Mouse (Mus musculus) cortical plate, adult 2 months (tissue): ENCODE results near the gene Zfp292. TPM values are rescaled to one million over a fixed set of nuclear protein-coding genes. Genes with fewer than 3 reads are reported as not detected.

Source experiments
- H3K27ac ChIP-seq: fragments of 200-500 bp; 2 replicates; pipeline ENCODE4 v1.5.1; 2012; ENCODE audit warnings: low read length, control low read depth, inconsistent platforms; ENCODE audit not compliant: insufficient read depth
- H3K4me1 ChIP-seq: fragments of 200-500 bp; 2 replicates; pipeline ENCODE4 v1.6.1; 2011; ENCODE audit warnings: low read length; ENCODE audit not compliant: control insufficient read depth, insufficient read depth
- H3K4me3 ChIP-seq: fragments of 200-500 bp; 2 replicates; pipeline ENCODE4 v1.5.1; 2011; ENCODE audit warnings: mild to moderate bottlenecking, low read length, control low read depth; ENCODE audit not compliant: insufficient read depth
- CTCF ChIP-seq: fragments of 200-500 bp; IDR thresholded peaks from 2 replicates; pipeline ENCODE4 v1.5.1; 2011; ENCODE audit warnings: mild to moderate bottlenecking, control low read depth, low read length; ENCODE audit not compliant: insufficient read depth; ENCODE audit errors: extremely low read depth
- POLR2A ChIP-seq: fragments of 200-500 bp; IDR thresholded peaks from 2 replicates; pipeline ENCODE4 v1.6.1; 2011; ENCODE audit warnings: mild to moderate bottlenecking, low read length, control low read depth; ENCODE audit not compliant: insufficient read depth; ENCODE audit errors: extremely low read depth
- polyA plus RNA-seq: library from polyadenylated mRNA; depleted of rRNA; stranded (reverse); fragments of >200 nt; gene quantifications from 2 replicates; pipeline ENCODE4 v1.2.3, GENCODE M21; 2012

Zfp292 gene
- polyA plus RNA-seq, 1 experiment, result 7.3 TPM

- no peak overlapping the region for H3K27ac ChIP-seq
- TF ChIP-seq CTCF (no peak), POLR2A (no peak)
- H3K4me3 ChIP-seq, result no peak overlapping the region
- peaks cover 3% of the 10 kb centered on the region; the same call in 1 of the 2 replicates for H3K4me1 ChIP-seq
Measured at GRCm38 (mm10) chr4:34819904-34820303, 62.9 kb downstream of the Zfp292 start.

- H3K4me1 ChIP-seq, result peaks cover 2% of the 10 kb centered on the region; the same call in 1 of the 2 replicates
- no peak for TF ChIP-seq POLR2A
- no peak overlapping the region for H3K4me3 ChIP-seq
- H3K27ac ChIP-seq, result no peak overlapping the region
Measured at GRCm38 (mm10) chr4:34801166-34802034, 81.4 kb downstream of the Zfp292 start.

DNA sequence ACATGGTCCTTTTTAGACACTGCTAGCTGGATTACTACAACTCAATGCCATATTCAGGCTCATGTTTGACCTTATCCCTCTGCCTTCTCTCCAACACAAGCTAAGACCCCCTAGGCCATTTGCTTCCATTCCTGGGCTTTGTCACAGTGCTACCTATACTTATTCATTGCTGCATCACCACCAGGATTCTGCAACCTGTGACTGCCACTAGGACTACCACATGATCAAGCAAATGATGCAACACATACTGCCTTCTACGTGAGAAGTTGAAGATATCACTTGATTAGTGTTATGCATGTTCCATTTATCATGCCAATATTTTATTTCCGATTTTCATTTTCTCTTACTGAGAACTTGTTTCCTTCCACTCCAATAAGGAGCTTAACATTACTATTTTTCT is 84.8 kb downstream of the Zfp292 start:
- Histone ChIP-seq H3K4me3 (no peak overlapping the region), H3K4me1 (peaks cover 2% of the 10 kb centered on the region; the same call in 1 of the 2 replicates), H3K27ac (no peak overlapping the region)
- TF ChIP-seq POLR2A (no peak), CTCF (no peak)

DNA sequence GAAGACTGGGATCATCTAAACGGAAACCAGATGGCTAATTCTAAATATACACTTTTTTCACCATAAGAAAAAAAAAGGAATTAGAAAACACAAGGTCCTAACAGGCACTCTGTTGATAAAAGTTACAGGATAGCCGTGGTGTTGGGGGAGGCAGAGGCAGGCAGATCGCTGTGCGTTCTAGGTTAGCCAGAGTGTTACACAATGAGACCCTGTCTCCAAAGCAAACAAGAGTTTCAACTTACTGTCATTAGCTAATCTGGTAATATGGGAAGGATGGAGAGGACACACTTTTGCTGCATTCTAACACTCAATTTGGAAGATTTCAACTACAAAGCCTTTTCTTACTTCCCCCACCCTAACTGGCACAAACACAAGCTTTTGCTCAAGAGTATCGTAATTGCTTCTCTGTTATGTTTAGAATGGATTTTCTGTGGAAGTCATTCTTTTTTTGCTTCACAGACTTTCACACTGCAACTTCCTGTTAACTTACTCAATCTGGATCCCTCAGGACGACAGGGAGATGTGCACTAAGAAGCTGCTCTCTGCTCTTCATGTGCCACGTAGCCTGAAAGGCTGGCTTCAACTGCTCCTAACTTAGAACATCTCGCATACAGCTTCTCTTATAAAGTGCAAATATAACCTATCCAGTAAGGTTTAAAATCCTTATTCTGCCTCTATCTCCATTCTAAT is 85.3 kb downstream of the Zfp292 start:
- Histone ChIP-seq H3K4me3 (no peak overlapping the region), H3K4me1 (peaks cover 2% of the 10 kb centered on the region; the same call in 1 of the 2 replicates), H3K27ac (no peak overlapping the region)
- TF ChIP-seq CTCF (no peak), POLR2A (no peak)

DNA sequence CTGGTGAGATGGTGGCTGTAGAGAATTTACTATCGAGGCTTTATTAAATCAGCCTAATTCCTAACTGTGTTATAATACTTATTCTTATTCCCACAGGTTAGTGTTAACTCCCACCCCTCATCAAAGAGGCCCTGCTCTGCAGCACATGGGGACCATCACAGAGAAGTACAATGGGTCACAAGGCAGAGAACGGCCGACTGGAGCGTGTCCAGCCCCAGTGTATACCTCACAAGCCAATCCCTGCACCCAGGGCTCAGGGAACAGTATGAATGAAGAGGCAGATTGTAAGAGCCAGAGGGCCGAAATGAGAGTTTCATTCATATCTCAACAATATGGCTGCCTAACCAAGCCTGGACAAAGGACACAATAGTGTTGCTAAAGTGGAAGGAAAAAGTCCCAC is 86.5 kb downstream of the Zfp292 start:
- Histone ChIP-seq H3K4me1 (peaks cover 2% of the 10 kb centered on the region; the same call in 1 of the 2 replicates), H3K4me3 (no peak overlapping the region), H3K27ac (no peak overlapping the region)
- TF ChIP-seq CTCF, result no peak
- no peak for TF ChIP-seq POLR2A

DNA sequence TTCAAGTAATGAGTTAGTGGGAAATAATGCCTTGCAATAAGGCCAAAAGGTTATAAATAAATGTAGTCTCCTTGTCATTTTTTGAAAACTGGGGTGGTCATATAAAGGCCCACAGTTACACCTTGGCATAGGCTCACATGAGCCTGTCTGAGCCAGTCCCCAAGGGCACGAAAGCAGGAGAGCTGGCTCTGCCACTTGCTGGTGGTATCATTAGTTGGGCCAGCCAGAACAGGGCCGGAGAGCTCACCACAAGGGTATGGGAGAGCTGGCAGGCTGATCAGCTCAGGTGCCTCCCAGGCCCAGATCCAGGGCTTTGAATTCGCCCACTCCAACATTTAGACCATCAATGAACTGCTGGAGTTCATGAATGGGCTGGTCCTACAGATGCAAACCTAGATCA is 96.3 kb downstream of the Zfp292 start:
- Histone ChIP-seq H3K4me1 (no peaks in the 10 kb centered on the region), H3K27ac (no peak overlapping the region), H3K4me3 (no peak overlapping the region)
- no peak for TF ChIP-seq CTCF
- TF ChIP-seq POLR2A, result no peak

DNA sequence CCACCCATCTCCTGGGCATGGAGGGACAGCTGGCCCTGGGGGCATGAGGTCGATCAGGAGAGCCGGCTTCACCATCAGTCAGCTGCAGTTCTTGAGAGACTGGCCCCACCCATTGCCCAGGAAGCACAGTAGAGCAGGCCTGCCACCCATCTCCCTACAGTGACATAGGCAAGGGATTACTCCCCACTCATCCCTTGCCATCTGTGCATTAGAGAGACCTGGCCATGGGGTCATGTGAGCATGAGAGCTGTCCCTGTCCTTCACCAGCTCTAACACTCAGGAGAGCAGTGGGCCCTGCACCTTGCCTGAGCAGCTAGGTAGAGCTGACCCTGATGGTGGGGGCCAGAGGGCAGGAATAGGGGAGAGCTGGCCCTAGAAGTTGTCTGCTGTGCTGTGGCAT is 97.1 kb downstream of the Zfp292 start:
- Histone ChIP-seq H3K4me1 (no peaks in the 10 kb centered on the region), H3K27ac (no peak overlapping the region)
- TF ChIP-seq CTCF (no peak), POLR2A (no peak)

DNA sequence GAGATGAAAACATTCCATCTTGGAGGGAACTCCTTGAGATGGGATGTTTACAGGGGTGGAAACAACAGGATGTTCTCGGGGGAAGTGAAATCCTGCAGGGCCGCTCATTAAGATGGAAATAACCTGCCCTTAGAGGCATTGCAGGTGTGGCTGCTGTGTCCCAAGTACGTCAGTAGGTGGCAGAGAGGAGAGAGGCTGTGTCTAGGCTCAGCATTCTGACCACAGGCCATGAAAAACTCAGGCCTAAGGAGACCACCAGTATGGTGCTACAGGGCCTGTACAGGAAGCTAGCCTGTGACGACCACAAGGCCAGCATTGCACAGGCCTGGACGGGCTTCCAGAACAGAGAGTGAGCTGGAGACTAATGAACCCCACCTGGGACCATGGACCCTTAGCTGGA is 97.9 kb downstream of the Zfp292 start:
- TF ChIP-seq POLR2A (no peak), CTCF (peak; percentile 24)
- Histone ChIP-seq H3K27ac (no peak overlapping the region), H3K4me1 (no peaks in the 10 kb centered on the region), H3K4me3 (no peak overlapping the region)

More for the DNA sequence above, 97.1 kb downstream of the Zfp292 start:
- H3K4me3 ChIP-seq, result no peak overlapping the region

DNA sequence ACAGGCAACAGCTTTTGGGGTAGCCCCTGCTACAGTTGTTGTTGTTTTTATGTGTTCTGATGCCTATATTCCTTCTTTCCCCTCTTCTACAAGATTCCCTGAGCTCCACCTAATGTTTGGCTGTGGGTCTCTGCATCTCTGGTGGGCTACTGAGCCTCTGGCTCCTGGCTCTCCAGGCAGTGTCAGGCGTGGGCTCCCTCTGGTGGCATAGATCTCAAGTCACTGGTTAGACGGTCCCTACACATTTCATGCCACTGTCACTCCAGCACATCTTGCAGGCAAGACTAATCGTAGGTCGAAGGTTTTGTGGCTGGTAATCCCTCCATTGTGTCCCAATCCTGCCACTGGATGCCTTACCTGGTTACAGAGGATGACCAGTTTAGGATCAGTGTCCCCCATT is 100.0 kb downstream of the Zfp292 start:
- TF ChIP-seq CTCF (peak; percentile 34; the same call in 1 of the 2 replicates), POLR2A (no peak)

More for the DNA sequence above, 100.0 kb downstream of the Zfp292 start:
- no peak overlapping the region for H3K27ac ChIP-seq
- no peak overlapping the region for H3K4me3 ChIP-seq
- H3K4me1 ChIP-seq, result no peaks in the 10 kb centered on the region
